Mouse (Mus musculus): ENCODE data around the gene Pitpnm2. TPM values are rescaled to one million over a fixed set of nuclear protein-coding genes. Genes with fewer than 3 reads are reported as not detected.

Pitpnm2 gene
- polyA plus RNA-seq, 1 experiment: 4.0 TPM

DNA sequence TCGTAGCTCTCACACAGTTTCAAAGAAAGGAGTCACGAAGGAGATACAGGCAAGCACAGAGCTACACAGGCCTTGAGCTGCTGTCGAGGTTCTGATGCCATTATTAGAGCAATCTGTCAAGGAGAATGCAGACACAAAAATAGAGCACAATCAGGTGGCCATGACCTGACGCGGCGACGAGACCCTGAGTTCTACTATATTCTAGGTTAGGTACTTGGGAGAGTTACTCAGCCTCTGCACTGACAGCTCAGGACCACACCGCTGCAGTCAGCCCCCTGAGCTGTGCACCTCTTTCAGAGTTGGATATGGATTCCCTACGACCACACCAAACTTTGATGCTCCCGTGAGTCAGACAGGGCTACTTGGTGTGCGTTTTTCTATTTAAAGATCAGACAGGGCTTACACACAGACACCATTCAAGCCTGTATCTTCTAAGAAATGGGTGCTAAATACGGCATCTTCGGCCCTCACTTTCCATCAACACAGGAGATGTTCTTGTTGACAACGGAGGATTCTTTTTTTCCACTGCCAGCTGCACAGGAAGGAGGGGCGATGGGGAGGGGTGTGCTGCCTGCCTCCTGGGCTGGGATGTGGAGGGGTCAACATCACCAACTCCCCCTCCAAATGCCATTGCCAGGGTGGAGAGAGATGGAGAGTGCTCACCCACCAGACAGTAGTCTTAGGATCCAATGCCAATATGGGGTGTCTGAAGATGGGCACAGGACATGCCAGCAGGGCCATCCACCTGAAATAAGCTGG is 63.7 kb downstream of the Pitpnm2 start:
- TF ChIP-seq CEBPB (IDR thresholded peaks at IDR 0.05; ENCODE audit: low read depth) (no peak), MAX (IDR thresholded peaks at IDR 0.05) (no peak)
- H3K36me3 ChIP-seq (ENCODE audit: control insufficient read depth, insufficient read depth): no peaks in the 10 kb centered on the region
- H3K4me3 ChIP-seq (ENCODE audit: insufficient read depth, poor library complexity, severe bottlenecking): no peak overlapping the region
- no peaks in the 10 kb centered on the region for H3K27me3 ChIP-seq (ENCODE audit: control insufficient read depth, insufficient read depth, insufficient read length)
- H3K79me2 ChIP-seq (ENCODE audit: control insufficient read depth, insufficient read depth): no peaks in the 10 kb centered on the region
- H3ac ChIP-seq (ENCODE audit: control insufficient read depth, insufficient read length, low read depth): no peak overlapping the region
- H3K79me3 ChIP-seq (ENCODE audit: low read depth): no peaks in the 10 kb centered on the region

GRCm38 (mm10) chr5:124184898-124185701 is 64.5 kb downstream of the Pitpnm2 start:
- H3K4me3 ChIP-seq (ENCODE audit: insufficient read depth, poor library complexity, severe bottlenecking): no peak overlapping the region
- no peaks in the 10 kb centered on the region for H3K79me3 ChIP-seq (ENCODE audit: low read depth)
- H3ac ChIP-seq (ENCODE audit: control insufficient read depth, insufficient read length, low read depth): no peak overlapping the region
- H3K36me3 ChIP-seq (ENCODE audit: control insufficient read depth, insufficient read depth): no peaks in the 10 kb centered on the region
- H3K79me2 ChIP-seq (ENCODE audit: control insufficient read depth, insufficient read depth): no peaks in the 10 kb centered on the region
- TF ChIP-seq USF1 (IDR thresholded peaks at IDR 0.05; ENCODE audit: low read depth): no peak
- TF ChIP-seq MYOD1 (IDR thresholded peaks at IDR 0.05; ENCODE audit: control insufficient read depth, insufficient read length, low read depth): no peak
- no peak for TF ChIP-seq CTCF (IDR thresholded peaks at IDR 0.05; ENCODE audit: control insufficient read depth, insufficient read depth, insufficient read length)
- TF ChIP-seq MYOG (IDR thresholded peaks at IDR 0.05; ENCODE audit: control insufficient read depth, extremely low read depth, insufficient read length): no peak
- TF ChIP-seq CEBPB (IDR thresholded peaks at IDR 0.05; ENCODE audit: low read depth): no peak
- no peak for TF ChIP-seq FOSL1 (IDR thresholded peaks at IDR 0.05; ENCODE audit: insufficient read depth, low read length, poor library complexity, severe bottlenecking)
- no peaks in the 10 kb centered on the region for H3K27me3 ChIP-seq (ENCODE audit: control insufficient read depth, insufficient read depth, insufficient read length)

GRCm38 (mm10) chr5:124184191-124184590 is 65.4 kb downstream of the Pitpnm2 start:
- no peaks in the 10 kb centered on the region for H3K79me3 ChIP-seq (ENCODE audit: low read depth)
- H3K36me3 ChIP-seq (ENCODE audit: control insufficient read depth, insufficient read depth): no peaks in the 10 kb centered on the region
- H3K4me3 ChIP-seq (ENCODE audit: insufficient read depth, poor library complexity, severe bottlenecking): no peak overlapping the region
- H3ac ChIP-seq (ENCODE audit: control insufficient read depth, insufficient read length, low read depth): no peak overlapping the region
- no peak for TF ChIP-seq USF1 (IDR thresholded peaks at IDR 0.05; ENCODE audit: low read depth)
- no peak for TF ChIP-seq CEBPB (IDR thresholded peaks at IDR 0.05; ENCODE audit: low read depth)
- no peak for TF ChIP-seq FOSL1 (IDR thresholded peaks at IDR 0.05; ENCODE audit: insufficient read depth, low read length, poor library complexity, severe bottlenecking)
- TF ChIP-seq MAX (IDR thresholded peaks at IDR 0.05): no peak
- no peak for TF ChIP-seq MYOG (IDR thresholded peaks at IDR 0.05; ENCODE audit: control insufficient read depth, extremely low read depth, insufficient read length)
- no peak for TF ChIP-seq CTCF (IDR thresholded peaks at IDR 0.05; ENCODE audit: control insufficient read depth, insufficient read depth, insufficient read length)
- no peak for TF ChIP-seq MYOD1 (IDR thresholded peaks at IDR 0.05; ENCODE audit: control insufficient read depth, insufficient read length, low read depth)
- no peaks in the 10 kb centered on the region for H3K79me2 ChIP-seq (ENCODE audit: control insufficient read depth, insufficient read depth)
- H3K27me3 ChIP-seq (ENCODE audit: control insufficient read depth, insufficient read depth, insufficient read length): no peaks in the 10 kb centered on the region

GRCm38 (mm10) chr5:124182642-124183041 is 66.9 kb downstream of the Pitpnm2 start:
- Histone ChIP-seq H3K27me3 (ENCODE audit: control insufficient read depth, insufficient read depth, insufficient read length) (no peaks in the 10 kb centered on the region), H3K36me3 (ENCODE audit: control insufficient read depth, insufficient read depth) (no peaks in the 10 kb centered on the region), H3K79me3 (ENCODE audit: low read depth) (no peaks in the 10 kb centered on the region), H3ac (ENCODE audit: control insufficient read depth, insufficient read length, low read depth) (no peak overlapping the region), H3K4me3 (ENCODE audit: insufficient read depth, poor library complexity, severe bottlenecking) (no peak overlapping the region), H3K79me2 (ENCODE audit: control insufficient read depth, insufficient read depth) (no peaks in the 10 kb centered on the region)
- TF ChIP-seq CTCF (IDR thresholded peaks at IDR 0.05; ENCODE audit: control insufficient read depth, insufficient read depth, insufficient read length): no peak
- TF ChIP-seq FOSL1 (IDR thresholded peaks at IDR 0.05; ENCODE audit: insufficient read depth, low read length, poor library complexity, severe bottlenecking): no peak
- no peak for TF ChIP-seq USF1 (IDR thresholded peaks at IDR 0.05; ENCODE audit: low read depth)
- TF ChIP-seq MAX (IDR thresholded peaks at IDR 0.05): no peak
- no peak for TF ChIP-seq CEBPB (IDR thresholded peaks at IDR 0.05; ENCODE audit: low read depth)
- no peak for TF ChIP-seq MYOD1 (IDR thresholded peaks at IDR 0.05; ENCODE audit: control insufficient read depth, insufficient read length, low read depth)
- no peak for TF ChIP-seq MYOG (IDR thresholded peaks at IDR 0.05; ENCODE audit: control insufficient read depth, extremely low read depth, insufficient read length)

DNA sequence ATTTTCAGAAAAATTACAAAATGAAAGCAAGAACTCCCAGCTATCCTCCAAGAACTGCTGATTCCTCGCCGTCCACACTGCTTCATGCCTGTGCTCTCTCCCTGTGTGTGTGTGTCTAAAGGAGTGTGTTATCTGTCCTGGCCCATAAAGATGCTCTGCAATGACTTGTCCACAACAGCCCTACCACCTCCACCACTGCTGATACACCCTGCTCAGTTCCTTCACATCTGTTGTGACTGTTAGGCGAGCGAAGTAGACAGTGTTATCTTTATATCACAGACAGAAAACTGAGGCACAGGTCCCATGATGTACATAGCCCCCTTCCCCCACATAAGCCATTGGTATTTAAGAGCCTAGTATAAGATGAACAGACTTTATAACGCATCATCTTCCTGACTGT is 67.5 kb downstream of the Pitpnm2 start:
- Histone ChIP-seq H3K36me3 (ENCODE audit: control insufficient read depth, insufficient read depth) (no peaks in the 10 kb centered on the region), H3K79me2 (ENCODE audit: control insufficient read depth, insufficient read depth) (no peaks in the 10 kb centered on the region), H3ac (ENCODE audit: control insufficient read depth, insufficient read length, low read depth) (no peak overlapping the region), H3K79me3 (ENCODE audit: low read depth) (no peaks in the 10 kb centered on the region), H3K27me3 (ENCODE audit: control insufficient read depth, insufficient read depth, insufficient read length) (no peaks in the 10 kb centered on the region), H3K4me3 (ENCODE audit: insufficient read depth, poor library complexity, severe bottlenecking) (no peak overlapping the region)
- TF ChIP-seq MAX (IDR thresholded peaks at IDR 0.05) (no peak), FOSL1 (IDR thresholded peaks at IDR 0.05; ENCODE audit: insufficient read depth, low read length, poor library complexity, severe bottlenecking) (no peak), MYOG (IDR thresholded peaks at IDR 0.05; ENCODE audit: control insufficient read depth, extremely low read depth, insufficient read length) (no peak), MYOD1 (IDR thresholded peaks at IDR 0.05; ENCODE audit: control insufficient read depth, insufficient read length, low read depth) (no peak), USF1 (IDR thresholded peaks at IDR 0.05; ENCODE audit: low read depth) (no peak), CTCF (IDR thresholded peaks at IDR 0.05; ENCODE audit: control insufficient read depth, insufficient read depth, insufficient read length) (no peak), CEBPB (IDR thresholded peaks at IDR 0.05; ENCODE audit: low read depth) (no peak)
